Mouse (Mus musculus): ENCODE measurements around the gene Sult6b2.

Gene Sult6b2

DNA sequence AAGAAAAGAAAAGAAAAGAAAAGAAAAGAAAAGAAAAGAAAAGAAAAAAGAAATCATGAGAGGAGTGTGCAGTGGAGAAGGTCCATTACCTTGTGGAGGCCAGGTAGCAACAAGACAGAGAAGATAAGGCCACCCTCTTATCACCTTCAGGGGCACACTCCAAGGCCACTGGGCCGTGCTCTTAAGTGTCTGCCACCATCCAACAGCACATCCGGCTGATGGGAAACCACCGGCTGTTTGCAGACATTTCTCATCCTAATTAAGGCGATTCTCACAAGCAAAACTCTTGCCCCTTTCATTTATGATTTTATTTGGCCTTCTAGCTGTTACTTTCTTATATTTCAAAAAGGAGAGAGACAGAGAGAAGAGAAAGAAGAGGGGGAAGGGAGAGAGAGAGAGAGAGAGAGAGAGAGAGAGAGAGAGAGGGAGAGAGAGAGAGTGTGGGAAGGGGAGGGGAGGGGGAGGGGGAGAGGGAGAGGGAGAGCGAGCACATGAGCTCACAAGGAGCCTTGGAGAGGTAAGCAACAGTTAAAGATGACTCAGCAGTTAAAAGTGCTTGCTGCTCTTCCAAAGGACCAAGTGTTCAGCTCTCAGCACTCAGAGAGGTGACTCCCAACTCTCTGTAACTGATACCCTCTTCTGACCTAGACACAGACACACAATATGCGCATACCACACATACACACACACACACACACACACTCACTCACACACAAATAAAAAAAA lies 5.2 kb upstream of the Sult6b2 start:
- DNase-seq = no peak

GRCm38 (mm10) chr6:142806326-142806725 lies 2.0 kb upstream of the Sult6b2 start:
- DNase-seq = no peak

GRCm38 (mm10) chr6:142802617-142803525 lies 1.4 kb downstream of the Sult6b2 start:
- no peak for DNase-seq

GRCm38 (mm10) chr6:142801687-142802086 lies 2.6 kb downstream of the Sult6b2 start:
- DNase-seq = no peak

- DNase-seq = no peak
Measured at GRCm38 (mm10) chr6:142799704-142800374, 4.5 kb downstream of the Sult6b2 start.

DNA sequence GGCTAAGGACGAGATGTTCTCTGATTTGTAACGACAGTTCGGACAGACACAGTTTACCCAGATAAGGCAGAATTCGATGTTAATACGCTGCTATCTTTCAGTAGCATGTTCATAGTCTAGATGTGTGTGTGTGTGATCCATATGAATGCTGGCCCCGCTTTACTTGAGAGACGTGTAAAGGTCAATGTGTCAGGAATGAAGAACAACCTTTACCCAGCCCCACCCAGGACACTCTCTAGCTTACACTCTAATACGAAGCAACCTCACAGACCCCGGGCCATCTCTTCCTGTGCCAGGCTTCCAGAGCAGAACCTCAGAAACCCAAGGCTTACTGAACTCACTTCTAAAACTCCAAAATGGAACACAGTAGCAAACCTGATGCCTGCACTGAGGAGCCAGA lies 5.5 kb downstream of the Sult6b2 start:
- DNase-seq = no peak

DNA sequence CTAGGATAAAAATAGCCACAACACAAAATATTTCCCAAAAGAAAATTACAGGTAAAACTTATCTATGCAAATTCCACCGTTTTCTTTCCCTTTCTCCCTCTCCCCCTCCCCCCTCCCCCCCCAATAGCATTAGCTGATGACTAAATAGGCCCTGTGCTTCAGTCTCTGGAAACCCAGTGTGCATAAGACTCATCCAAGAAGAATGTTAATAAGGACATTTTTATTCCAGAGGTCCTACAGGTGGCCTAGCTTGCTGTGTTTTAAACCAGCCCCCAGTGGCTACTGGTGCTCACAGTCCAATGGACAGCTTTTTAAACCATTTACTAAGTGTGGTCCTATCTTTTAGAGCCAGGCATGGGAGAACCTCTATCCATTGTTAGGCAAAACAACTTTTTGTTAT lies 6.3 kb downstream of the Sult6b2 start:
- DNase-seq = no peak

DNA sequence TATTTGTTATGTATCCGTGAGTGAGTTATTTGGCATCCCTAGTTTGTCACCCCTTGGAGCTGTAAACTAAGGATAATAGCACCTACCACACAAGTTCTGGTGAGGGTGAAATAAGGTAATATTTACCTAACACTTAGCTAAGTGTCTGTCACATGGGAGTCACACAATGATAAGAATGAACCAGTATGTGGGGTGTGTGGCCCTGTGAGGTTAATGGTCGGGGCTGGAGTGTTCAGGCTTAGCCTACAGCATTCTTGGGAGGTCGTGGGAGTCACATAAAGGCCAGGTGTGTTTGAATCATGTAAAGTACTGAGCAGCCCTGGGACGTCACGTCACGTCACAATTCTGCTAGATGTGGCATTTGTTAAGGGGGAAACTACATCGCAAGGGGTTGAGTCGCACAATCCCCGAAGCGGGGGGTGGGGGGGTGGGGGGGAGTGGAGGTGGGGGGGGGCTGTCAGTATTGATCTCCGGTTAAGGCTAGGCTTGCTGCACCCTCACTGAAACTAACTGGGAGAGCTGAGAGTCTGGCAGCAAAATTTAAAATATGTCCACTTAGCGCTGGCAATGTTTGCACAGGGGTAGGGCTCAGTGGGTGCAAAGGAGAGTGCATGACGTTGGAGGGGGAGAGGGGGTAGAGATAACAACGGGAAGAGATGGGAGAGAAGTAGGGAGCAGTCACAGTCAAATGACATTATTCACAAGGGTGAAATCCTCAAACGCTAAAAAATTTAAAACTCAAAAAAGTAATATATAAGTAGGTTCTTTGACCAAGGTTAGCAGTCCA lies 8.5 kb downstream of the Sult6b2 start:
- peak; percentile 16 for DNase-seq

DNA sequence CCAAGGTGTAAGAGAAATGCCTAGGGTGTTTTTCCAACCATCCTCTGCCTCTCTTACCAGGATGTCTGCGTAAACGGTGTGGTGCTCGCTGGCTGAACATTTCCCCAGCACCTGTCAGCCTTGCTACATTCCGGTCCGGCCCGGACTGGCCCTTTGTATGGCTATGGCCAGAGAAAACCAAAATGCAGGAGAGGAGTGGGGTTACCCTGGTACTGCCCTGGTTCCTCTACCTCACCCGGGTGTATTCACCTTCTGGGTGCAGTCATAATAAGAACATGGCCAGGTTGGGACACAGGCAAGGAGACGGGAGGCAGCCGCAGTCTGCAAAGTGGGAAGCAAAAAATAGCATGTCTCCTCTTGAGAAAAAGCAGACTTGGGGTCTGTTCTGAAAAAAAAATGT lies 9.2 kb downstream of the Sult6b2 start:
- no peak for DNase-seq

GRCm38 (mm10) chr6:142793468-142793867 lies 10.8 kb downstream of the Sult6b2 start:
- no peak for DNase-seq

DNA sequence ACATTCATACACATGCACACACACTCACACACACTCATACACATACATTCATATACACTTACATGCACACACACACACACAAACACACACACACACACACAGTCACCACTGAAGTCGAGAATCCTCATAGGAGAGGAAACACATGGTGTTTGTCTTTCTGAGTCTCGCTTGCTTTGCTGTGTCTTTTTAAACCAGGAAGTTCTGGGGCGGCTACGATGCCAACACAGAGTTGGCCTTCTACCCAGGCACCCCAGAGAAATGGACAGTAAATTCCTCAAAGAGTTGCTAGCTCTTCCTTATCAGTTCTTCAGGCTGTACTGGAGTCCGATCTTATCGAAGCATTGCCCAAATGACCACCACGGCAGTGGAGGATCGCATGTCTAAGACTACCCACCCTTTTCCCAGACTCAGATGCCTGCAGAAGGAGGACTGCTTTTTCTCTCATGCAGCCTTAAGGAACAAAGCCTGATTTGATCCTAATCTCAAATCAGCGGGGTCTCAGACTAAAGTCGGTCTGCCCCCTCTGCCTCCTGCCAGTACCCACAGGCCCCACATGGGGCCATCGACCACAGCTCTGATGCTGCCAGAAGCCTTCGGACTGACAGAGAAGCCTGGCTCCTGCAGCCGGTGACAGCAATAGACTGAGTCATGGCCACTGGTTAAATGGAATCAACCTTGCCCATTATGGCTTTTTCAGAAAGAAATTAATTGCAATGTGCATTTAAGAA lies 11.9 kb downstream of the Sult6b2 start:
- no peak for DNase-seq

DNA sequence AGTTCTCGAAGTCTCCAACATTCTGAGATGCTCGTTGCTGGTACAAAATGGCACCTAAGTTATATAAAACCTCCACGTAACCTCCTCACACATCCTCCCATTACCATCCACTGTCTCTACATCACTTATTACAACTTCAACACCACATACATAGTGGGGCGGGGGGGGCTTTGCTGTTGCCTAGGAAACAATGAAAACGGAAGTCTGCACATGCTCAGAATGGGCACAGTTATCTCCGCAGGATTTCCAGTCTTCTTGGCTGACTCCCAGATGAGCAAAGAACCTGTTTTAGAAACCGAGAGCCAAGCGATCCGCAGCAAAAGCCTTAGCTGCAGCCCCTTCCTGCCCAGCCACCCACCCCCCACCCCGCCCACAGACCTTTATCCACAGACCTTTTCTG lies 14.6 kb downstream of the Sult6b2 start:
- DNase-seq = no peak

- peak; percentile 32 for DNase-seq
Measured at GRCm38 (mm10) chr6:142788042-142788987, 16.0 kb downstream of the Sult6b2 start.

DNA sequence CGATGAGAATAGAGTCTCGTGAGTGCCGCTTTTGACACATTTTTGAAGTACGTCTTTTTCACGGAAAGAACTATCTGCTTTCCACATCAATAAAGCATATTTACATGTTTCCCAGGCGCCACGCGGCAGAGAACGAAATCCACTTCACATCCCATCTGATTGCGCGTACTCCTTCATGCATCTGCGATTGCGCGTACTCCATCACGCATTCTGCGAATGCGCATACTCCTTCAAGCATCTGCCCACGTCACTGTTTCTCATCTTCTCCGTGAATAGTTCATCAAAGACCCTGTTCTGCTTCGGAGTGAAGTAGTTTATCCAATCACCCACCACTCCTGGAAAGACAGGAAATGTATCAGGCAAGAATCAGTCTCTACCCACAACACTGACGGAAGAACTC lies 18.2 kb downstream of the Sult6b2 start:
- DNase-seq = no peak

DNA sequence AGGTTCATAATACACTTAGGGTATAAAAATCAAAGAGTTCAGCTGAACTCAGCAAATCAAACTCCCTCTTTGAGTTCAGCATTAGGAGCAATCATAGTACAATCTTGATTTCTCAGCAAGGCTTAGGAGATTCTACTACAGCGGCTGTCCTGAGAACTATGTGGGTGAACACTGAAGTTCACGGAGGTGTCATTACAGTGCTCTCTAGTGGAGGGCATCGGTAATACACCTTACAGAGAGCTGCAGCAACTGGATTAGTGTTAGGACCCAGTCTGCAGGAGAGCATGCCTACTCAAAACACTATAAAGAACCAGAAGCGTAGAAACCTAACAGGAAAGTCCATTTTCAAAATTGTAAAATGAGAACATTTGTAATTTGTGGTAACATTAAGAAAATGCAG lies 19.0 kb downstream of the Sult6b2 start:
- peak; percentile 74 for DNase-seq

DNA sequence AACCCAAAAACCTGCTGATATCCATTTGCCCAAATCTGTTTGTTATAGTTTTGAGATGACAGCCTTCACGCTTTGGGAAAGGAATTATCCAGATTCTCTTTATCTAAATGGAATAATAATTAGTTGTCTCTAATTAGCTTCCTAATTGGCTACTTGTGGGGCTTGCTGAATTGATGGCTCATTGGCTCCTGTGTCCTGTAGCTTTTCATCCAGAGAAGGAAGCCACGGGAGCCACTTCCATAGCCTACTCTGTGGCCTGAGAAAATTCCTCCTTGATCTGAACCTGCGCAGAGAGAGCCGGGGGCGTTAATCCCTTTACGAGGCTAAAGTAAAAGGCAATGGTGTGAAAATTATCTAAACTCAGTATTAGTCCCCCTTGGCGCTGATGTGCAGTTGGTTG lies 23.0 kb downstream of the Sult6b2 start:
- no peak for DNase-seq

DNA sequence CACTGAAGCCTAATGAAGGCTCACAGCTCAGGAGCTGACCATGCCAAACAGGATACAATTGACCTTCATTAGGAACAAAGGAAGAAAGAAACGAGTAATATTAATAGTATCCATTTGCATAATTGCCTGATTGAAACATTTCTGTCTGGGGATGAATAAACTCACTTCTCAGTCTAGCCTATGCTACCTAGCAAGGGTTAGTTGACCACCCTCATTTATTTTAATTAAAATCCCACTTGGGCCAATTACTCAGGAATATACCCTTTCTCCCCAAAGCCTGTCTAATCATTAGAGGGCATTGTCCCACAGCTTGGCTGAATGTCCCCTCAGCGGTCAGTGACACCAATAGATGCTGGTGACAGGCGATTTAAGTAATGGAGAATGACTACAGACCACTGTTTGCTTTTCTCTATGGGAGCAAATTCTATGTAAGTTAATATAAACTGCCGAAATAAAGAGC lies 23.7 kb downstream of the Sult6b2 start:
- no peak for DNase-seq

- no peak for DNase-seq
Measured at GRCm38 (mm10) chr6:142779812-142780573, 24.3 kb downstream of the Sult6b2 start.

DNA sequence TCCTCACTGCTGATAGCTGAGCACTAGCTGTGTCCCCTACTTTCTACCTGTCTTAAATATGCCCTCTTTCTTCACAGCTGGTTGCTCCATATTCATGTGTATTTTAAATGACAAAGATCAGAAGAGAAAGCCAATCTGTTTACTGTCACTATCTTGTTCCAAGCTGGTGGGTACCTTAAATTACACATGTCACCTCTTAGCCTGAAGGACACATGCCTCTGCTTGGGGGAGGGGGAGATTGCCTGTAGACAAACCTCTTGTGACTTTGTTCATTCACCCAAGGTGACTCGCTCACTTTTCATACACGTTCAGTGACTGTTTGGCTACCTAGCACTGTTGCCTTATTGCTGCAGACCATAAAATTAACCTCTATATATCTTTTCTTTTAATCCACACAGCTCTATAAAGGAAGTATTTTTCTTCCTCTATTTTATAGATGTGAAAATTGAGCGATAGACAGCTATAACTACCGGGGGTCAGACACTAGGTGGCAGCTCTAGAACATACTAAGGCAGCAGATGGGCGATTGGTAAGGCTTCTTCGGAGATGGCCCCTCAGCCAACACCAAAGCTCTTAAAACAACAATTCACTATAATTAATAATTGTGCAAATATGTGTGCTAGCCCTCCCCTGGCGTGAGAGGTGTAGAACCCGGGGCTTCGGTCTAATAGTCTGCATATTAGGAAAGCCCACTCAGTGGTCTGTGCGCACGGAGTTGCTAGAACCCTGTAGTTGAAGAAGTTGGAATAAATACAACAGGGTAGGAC lies 25.1 kb downstream of the Sult6b2 start:
- peak; percentile 43 for DNase-seq
